Mouse (Mus musculus): Measurements from ENCODE around the gene Trim63.

Trim63 gene

GRCm38 (mm10) chr4:134296523-134296922, 18.4 kb upstream of the Trim63 start:
- H3K9me3 ChIP-seq (ENCODE audit: low read length): peaks cover 3% of the 10 kb centered on the region; the same call in 1 of the 2 replicates
- TF ChIP-seq POU5F1 (IDR thresholded peaks at IDR 0.05; ENCODE audit: borderline replicate concordance, low read length) (no peak), CTCF (conservative IDR thresholded peaks at IDR 0.05; ENCODE audit: low read length) (peak; percentile 43), NANOG (IDR thresholded peaks at IDR 0.05; ENCODE audit: borderline replicate concordance, low read length) (no peak)
- H3K36me3 ChIP-seq (ENCODE audit: insufficient read depth, low read length): no peaks in the 10 kb centered on the region
- H3K27me3 ChIP-seq (ENCODE audit: insufficient read depth, low read length): 0 out of 2 replicates have a peak, but pooled peaks cover 7% of the 10 kb centered on the region
- no peak overlapping the region for H3K4me3 ChIP-seq (replicated peaks; ENCODE audit: low read length)
- H3K4me1 ChIP-seq (replicated peaks; ENCODE audit: low read depth, low read length): peaks cover 30% of the 10 kb centered on the region

- TF ChIP-seq CTCF (conservative IDR thresholded peaks at IDR 0.05; ENCODE audit: low read length): no peak
- no peak for TF ChIP-seq NANOG (IDR thresholded peaks at IDR 0.05; ENCODE audit: borderline replicate concordance, low read length)
- no peak for TF ChIP-seq POU5F1 (IDR thresholded peaks at IDR 0.05; ENCODE audit: borderline replicate concordance, low read length)
- Histone ChIP-seq H3K4me3 (replicated peaks; ENCODE audit: low read length) (no peak overlapping the region), H3K27me3 (ENCODE audit: insufficient read depth, low read length) (0 out of 2 replicates have a peak, but pooled peaks cover 7% of the 10 kb centered on the region), H3K4me1 (replicated peaks; ENCODE audit: low read depth, low read length) (peaks cover 35% of the 10 kb centered on the region), H3K9me3 (ENCODE audit: low read length) (peaks cover 3% of the 10 kb centered on the region; the same call in 1 of the 2 replicates), H3K36me3 (ENCODE audit: insufficient read depth, low read length) (no peaks in the 10 kb centered on the region)
These were observed 17.6 kb upstream of the Trim63 start for GRCm38 (mm10) chr4:134297369-134297768.

- Histone ChIP-seq H3K4me1 (replicated peaks; ENCODE audit: low read depth, low read length) (peaks cover 30% of the 10 kb centered on the region), H3K36me3 (ENCODE audit: insufficient read depth, low read length) (no peaks in the 10 kb centered on the region), H3K9me3 (ENCODE audit: low read length) (peaks cover 3% of the 10 kb centered on the region; the same call in 1 of the 2 replicates), H3K27me3 (ENCODE audit: insufficient read depth, low read length) (0 out of 2 replicates have a peak, but pooled peaks cover under 1% of the 10 kb centered on the region), H3K4me3 (replicated peaks; ENCODE audit: low read length) (0 out of 2 replicates have a peak overlapping the region, but pooled peaks have one; percentile 35)
- no peak for TF ChIP-seq CTCF (conservative IDR thresholded peaks at IDR 0.05; ENCODE audit: low read length)
- no peak for TF ChIP-seq NANOG (IDR thresholded peaks at IDR 0.05; ENCODE audit: borderline replicate concordance, low read length)
These were observed 16.1 kb upstream of the Trim63 start for GRCm38 (mm10) chr4:134298626-134299497.

- Histone ChIP-seq H3K36me3 (ENCODE audit: insufficient read depth, low read length) (no peaks in the 10 kb centered on the region), H3K4me1 (replicated peaks; ENCODE audit: low read depth, low read length) (peaks cover 29% of the 10 kb centered on the region), H3K27me3 (ENCODE audit: insufficient read depth, low read length) (no peaks in the 10 kb centered on the region), H3K4me3 (replicated peaks; ENCODE audit: low read length) (no peak overlapping the region), H3K9me3 (ENCODE audit: low read length) (peaks cover 3% of the 10 kb centered on the region; the same call in 1 of the 2 replicates)
- TF ChIP-seq NANOG (IDR thresholded peaks at IDR 0.05; ENCODE audit: borderline replicate concordance, low read length) (no peak), POU5F1 (IDR thresholded peaks at IDR 0.05; ENCODE audit: borderline replicate concordance, low read length) (no peak), CTCF (conservative IDR thresholded peaks at IDR 0.05; ENCODE audit: low read length) (no peak)
These were observed 15.5 kb upstream of the Trim63 start for GRCm38 (mm10) chr4:134299498-134299810.

- Histone ChIP-seq H3K9me3 (ENCODE audit: low read length) (peaks cover 3% of the 10 kb centered on the region; the same call in 1 of the 2 replicates), H3K4me1 (replicated peaks; ENCODE audit: low read depth, low read length) (peaks cover 25% of the 10 kb centered on the region), H3K36me3 (ENCODE audit: insufficient read depth, low read length) (no peaks in the 10 kb centered on the region), H3K27me3 (ENCODE audit: insufficient read depth, low read length) (no peaks in the 10 kb centered on the region), H3K4me3 (replicated peaks; ENCODE audit: low read length) (peak overlapping the region; percentile 48)
- TF ChIP-seq POU5F1 (IDR thresholded peaks at IDR 0.05; ENCODE audit: borderline replicate concordance, low read length): no peak
- TF ChIP-seq CTCF (conservative IDR thresholded peaks at IDR 0.05; ENCODE audit: low read length): no peak
- TF ChIP-seq NANOG (IDR thresholded peaks at IDR 0.05; ENCODE audit: borderline replicate concordance, low read length): no peak
These were observed 14.6 kb upstream of the Trim63 start for GRCm38 (mm10) chr4:134300316-134300715.

GRCm38 (mm10) chr4:134302084-134302483, 12.8 kb upstream of the Trim63 start:
- H3K4me1 ChIP-seq (replicated peaks; ENCODE audit: low read depth, low read length): peaks cover 27% of the 10 kb centered on the region
- TF ChIP-seq POU5F1 (IDR thresholded peaks at IDR 0.05; ENCODE audit: borderline replicate concordance, low read length): no peak
- H3K4me3 ChIP-seq (replicated peaks; ENCODE audit: low read length): no peak overlapping the region
- no peaks in the 10 kb centered on the region for H3K36me3 ChIP-seq (ENCODE audit: insufficient read depth, low read length)
- no peaks in the 10 kb centered on the region for H3K27me3 ChIP-seq (ENCODE audit: insufficient read depth, low read length)
- no peaks in the 10 kb centered on the region for H3K9me3 ChIP-seq (ENCODE audit: low read length)

GRCm38 (mm10) chr4:134306963-134307362, 8.0 kb upstream of the Trim63 start:
- TF ChIP-seq NANOG (IDR thresholded peaks at IDR 0.05; ENCODE audit: borderline replicate concordance, low read length): no peak
- TF ChIP-seq CTCF (conservative IDR thresholded peaks at IDR 0.05; ENCODE audit: low read length): no peak
- TF ChIP-seq POU5F1 (IDR thresholded peaks at IDR 0.05; ENCODE audit: borderline replicate concordance, low read length): no peak

GRCm38 (mm10) chr4:134307367-134308072, 7.4 kb upstream of the Trim63 start:
- Histone ChIP-seq H3K4me1 (replicated peaks; ENCODE audit: low read depth, low read length) (peaks cover 43% of the 10 kb centered on the region), H3K4me3 (replicated peaks; ENCODE audit: low read length) (no peak overlapping the region), H3K36me3 (ENCODE audit: insufficient read depth, low read length) (no peaks in the 10 kb centered on the region), H3K9me3 (ENCODE audit: low read length) (no peaks in the 10 kb centered on the region), H3K27me3 (ENCODE audit: insufficient read depth, low read length) (no peaks in the 10 kb centered on the region)
- no peak for TF ChIP-seq CTCF (conservative IDR thresholded peaks at IDR 0.05; ENCODE audit: low read length)
- TF ChIP-seq POU5F1 (IDR thresholded peaks at IDR 0.05; ENCODE audit: borderline replicate concordance, low read length): no peak
- TF ChIP-seq NANOG (IDR thresholded peaks at IDR 0.05; ENCODE audit: borderline replicate concordance, low read length): no peak

More at GRCm38 (mm10) chr4:134306963-134307362, 8.0 kb upstream of the Trim63 start:
- Histone ChIP-seq H3K27me3 (ENCODE audit: insufficient read depth, low read length) (no peaks in the 10 kb centered on the region), H3K4me1 (replicated peaks; ENCODE audit: low read depth, low read length) (peaks cover 43% of the 10 kb centered on the region), H3K36me3 (ENCODE audit: insufficient read depth, low read length) (no peaks in the 10 kb centered on the region), H3K9me3 (ENCODE audit: low read length) (no peaks in the 10 kb centered on the region), H3K4me3 (replicated peaks; ENCODE audit: low read length) (no peak overlapping the region)

Data from E14TG2a.4 (cell line).